Mouse (Mus musculus) left cerebral cortex, adult 2 months (tissue): Measurements from ENCODE around the gene Ndufs5. TPM values are rescaled to one million over a fixed set of nuclear protein-coding genes. Genes with fewer than 3 reads are reported as not detected.

ENCODE experiments used
- DNase-seq, 2 experiments: peaks; one replicate each; pipeline ENCODE4 v3.0.0; 2021 to 2022; ENCODE audit warnings: low spot score in 2 of 2, mixed read lengths in 1 of 2; ENCODE audit errors: extremely low spot score in 1 of 2
- H3K27ac ChIP-seq: fragments of 200-600 bp; 2 replicates; pipeline ENCODE4 v1.8.1; 2022
- H3K4me3 ChIP-seq: fragments of 200-600 bp; 2 replicates; pipeline ENCODE4 v1.8.1; 2022
- CTCF ChIP-seq: fragments of 200-600 bp; IDR thresholded peaks from 2 replicates; pipeline ENCODE4 v1.8.1; 2022; ENCODE audit warnings: antibody characterized with exemption, mild to moderate bottlenecking, moderate library complexity
- intact Hi-C: fragments of 180-260 bp; cut with DNase I; formaldehyde crosslinking; loops from one replicate; pipeline ENCODE4 v1.15.1; 2025
- total RNA-seq, 2 experiments: library from RNA; stranded (reverse); gene quantifications; 2 replicates each; pipeline ENCODE4 v1.2.3; 2021

Gene Ndufs5
- total RNA-seq, 2 experiments from 2014 or later = 184 to 196 TPM

GRCm38 (mm10) chr4:123733532-123733931 lies 15.5 kb upstream of the Ndufs5 start:
- Histone ChIP-seq H3K27ac (no peak overlapping the region), H3K4me3 (no peak overlapping the region)
- DNase-seq = no peak
- TF ChIP-seq CTCF = no peak
- intact Hi-C loops = no loop called here

GRCm38 (mm10) chr4:123732921-123733320 lies 14.9 kb upstream of the Ndufs5 start:
- no peak for TF ChIP-seq CTCF
- intact Hi-C loops = no loop called here
- H3K4me3 ChIP-seq = no peak overlapping the region
- no peak for DNase-seq
- no peak overlapping the region for H3K27ac ChIP-seq

GRCm38 (mm10) chr4:123732163-123732910 lies 14.3 kb upstream of the Ndufs5 start:
- intact Hi-C loops = no loop called here
- H3K27ac ChIP-seq = no peak overlapping the region
- no peak for TF ChIP-seq CTCF
- no peak for DNase-seq
- H3K4me3 ChIP-seq = no peak overlapping the region

GRCm38 (mm10) chr4:123721761-123722160 lies 3.8 kb upstream of the Ndufs5 start:
- no peak overlapping the region for H3K27ac ChIP-seq
- H3K4me3 ChIP-seq = no peak overlapping the region
- intact Hi-C loops = no loop called here
- TF ChIP-seq CTCF = no peak
- DNase-seq = no peak

- no peak for TF ChIP-seq CTCF
- H3K4me3 ChIP-seq = peak overlapping the region; percentile 99
- intact Hi-C loops = loop anchor here (2.0 to 5.0 kb wide), 3 partner anchors 32 to 41 kb away; partner anchors contain the start of gene Akirin1
- peak overlapping the region; percentile 75 for H3K27ac ChIP-seq
- no peak for DNase-seq
These were observed 405 bp upstream of the Ndufs5 start for GRCm38 (mm10) chr4:123718434-123718780.

GRCm38 (mm10) chr4:123712431-123712830 lies 5.6 kb downstream of the Ndufs5 start:
- Histone ChIP-seq H3K27ac (no peak overlapping the region), H3K4me3 (no peak overlapping the region)
- intact Hi-C loops = no loop called here
- TF ChIP-seq CTCF = no peak
- no peak for DNase-seq

- no peak; the same call in 1 of the 2 replicates for TF ChIP-seq CTCF
- DNase-seq = no peak
- Histone ChIP-seq H3K4me3 (no peak overlapping the region), H3K27ac (no peak overlapping the region)
- intact Hi-C loops = no loop called here
These were observed 10.7 kb downstream of the Ndufs5 start for GRCm38 (mm10) chr4:123707340-123707739.

GRCm38 (mm10) chr4:123705340-123705739 lies 12.7 kb downstream of the Ndufs5 start:
- no peak overlapping the region for H3K4me3 ChIP-seq
- no peak for DNase-seq
- TF ChIP-seq CTCF = no peak
- H3K27ac ChIP-seq = no peak overlapping the region
- intact Hi-C loops = no loop called here

GRCm38 (mm10) chr4:123693384-123693783 lies 24.6 kb downstream of the Ndufs5 start:
- intact Hi-C loops = no loop called here
- Histone ChIP-seq H3K4me3 (no peak overlapping the region), H3K27ac (no peak overlapping the region)
- no peak for DNase-seq
- TF ChIP-seq CTCF = no peak

- intact Hi-C loops = no loop called here
- no peak for DNase-seq
- H3K27ac ChIP-seq = no peak overlapping the region
- TF ChIP-seq CTCF = no peak
- no peak overlapping the region for H3K4me3 ChIP-seq
These were observed 25.9 kb downstream of the Ndufs5 start for GRCm38 (mm10) chr4:123692071-123692470.

- no peak for DNase-seq
- H3K4me3 ChIP-seq = no peak overlapping the region
- intact Hi-C loops = no loop called here
- no peak for TF ChIP-seq CTCF
- H3K27ac ChIP-seq = no peak overlapping the region
These were observed 27.7 kb downstream of the Ndufs5 start for GRCm38 (mm10) chr4:123690311-123690710.

- H3K4me3 ChIP-seq = peak overlapping the region; percentile 77
- intact Hi-C loops = loop anchor here (2.0 to 5.0 kb wide), 2 partner anchors 32 to 215 kb away; partner anchors contain the start of genes Mycbp and Ndufs5
- no peak for TF ChIP-seq CTCF
- peak in 1 of 2 experiments; percentile 56 for DNase-seq
- peak overlapping the region; percentile 96 for H3K27ac ChIP-seq
These were observed 30.8 kb downstream of the Ndufs5 start for GRCm38 (mm10) chr4:123687025-123687781.
